Mouse (Mus musculus) liver, embryonic 14.5 days (tissue): ENCODE measurements at regions not wholly inside any gene's neighbourhood (a gene's known extent, or its start where the extent isn't known, plus 50 kb on each side); places are given as distances from the start of the nearest gene placed in this dataset.

ENCODE experiments used
- ATAC-seq: fragments of 200-750 bp; cut with Nextera tagmentation; 2 replicates; pipeline ENCODE4 v1.8.0; 2017; ENCODE audit warnings: moderate number of reproducible peaks, mild to moderate bottlenecking, moderate library complexity; ENCODE audit not compliant: insufficient read depth
- DNase-seq, 3 experiments: peaks; one replicate each; pipeline ENCODE4 v3.0.0-alpha.2; 2012 to 2013; ENCODE audit warnings: low read depth in 3 of 3, low spot score in 3 of 3
- H3K27ac ChIP-seq: fragments of 300-500 bp; sonication (generic); 2 replicates; pipeline ENCODE4 v1.5.1; 2014; ENCODE audit warnings: moderate library complexity, mild to moderate bottlenecking, control low read depth, inconsistent platforms
- H3K27me3 ChIP-seq: fragments of 300-500 bp; sonication (generic); 2 replicates; pipeline ENCODE4 v1.6.1; 2014; ENCODE audit warnings: mild to moderate bottlenecking, low read length, moderate library complexity; ENCODE audit not compliant: control insufficient read depth, insufficient read depth
- H3K36me3 ChIP-seq: fragments of 300-500 bp; sonication (generic); replicated peaks from 2 replicates; pipeline ENCODE4 v1.6.1; 2014; ENCODE audit warnings: low read depth; ENCODE audit not compliant: control insufficient read depth, insufficient read depth
- H3K4me1 ChIP-seq, 2 experiments: fragments of 200-500 bp in 1 of 2; fragments of 300-500 bp in 1 of 2; sonication (generic) in 1 of 2; replicated peaks; 2 replicates each; pipeline ENCODE4 v1.6.1; 2012 to 2014; ENCODE audit warnings: antibody characterized with exemption in 1 of 2, inconsistent platforms in 1 of 2, low read length in 1 of 2; ENCODE audit not compliant: control insufficient read depth in 2 of 2, insufficient read depth in 2 of 2
- H3K4me2 ChIP-seq: fragments of 300-500 bp; sonication (generic); 2 replicates; pipeline ENCODE4 v1.6.1; 2014; ENCODE audit warnings: low read depth, mild to moderate bottlenecking, control low read depth, moderate library complexity
- H3K4me3 ChIP-seq, 2 experiments: fragments of 200-500 bp in 1 of 2; fragments of 300-500 bp in 1 of 2; sonication (generic) in 1 of 2; 2 replicates each; pipeline ENCODE4 v1.5.1; 2012 to 2014; ENCODE audit warnings: low read depth in 2 of 2, low read length in 2 of 2, mild to moderate bottlenecking in 2 of 2, control low read depth in 1 of 2, inconsistent platforms in 1 of 2, moderate library complexity in 1 of 2; ENCODE audit not compliant: insufficient read depth in 1 of 2
- H3K9ac ChIP-seq: fragments of 300-500 bp; sonication (generic); replicated peaks from 2 replicates; pipeline ENCODE4 v1.6.1; 2014; ENCODE audit warnings: mild to moderate bottlenecking, control low read depth, moderate library complexity
- H3K9me3 ChIP-seq: fragments of 300-500 bp; sonication (generic); 2 replicates; pipeline ENCODE4 v1.6.1; 2016; ENCODE audit warnings: low read length, mixed read lengths; ENCODE audit not compliant: control insufficient read depth
- CTCF ChIP-seq: IDR thresholded peaks from 2 replicates; pipeline ENCODE4 v1.5.1; 2016; ENCODE audit warnings: antibody characterized with exemption, low read depth, control low read depth
- EP300 ChIP-seq: IDR thresholded peaks from 2 replicates; pipeline ENCODE4 v1.6.1; 2016; ENCODE audit warnings: antibody characterized with exemption, low read depth
- WGBS: fragments of 180-500 bp; shearing (Covaris S2); extraction: QIAGEN DNeasy Blood & Tissue Kit; methylation state at CpG from one replicate; pipeline ENCODE4 v1.1.7; 2014; ENCODE audit not compliant: insufficient replicate concordance; 5-methylcytosine and 5-hydroxymethylcytosine counted together

GRCm38 (mm10) chr15:62165826-62166500 lies 1243.2 kb upstream of the A1bg start:
- DNase-seq (no peak), ATAC-seq (no peak)
- no peak overlapping the region for H3K4me3 ChIP-seq
- no peaks in the 10 kb centered on the region for H3K9me3 ChIP-seq
- no peaks in the 10 kb centered on the region for H3K27me3 ChIP-seq
- no peak for TF ChIP-seq CTCF
- TF ChIP-seq EP300: no peak
- H3K4me1 ChIP-seq: peaks cover 30 to 40% of the 10 kb centered on the region in 2 experiments
- no peaks in the 10 kb centered on the region for H3K36me3 ChIP-seq
- no peak overlapping the region for H3K4me2 ChIP-seq
- WGBS: 86% methylated on average over 10 of the region's 10 CpGs
- H3K9ac ChIP-seq: no peak overlapping the region
- H3K27ac ChIP-seq: no peak overlapping the region

GRCm38 (mm10) chr15:62164766-62165410 lies 1242.1 kb upstream of the A1bg start:
- H3K27me3 ChIP-seq: no peaks in the 10 kb centered on the region
- 93% methylated on average over 9 of the region's 9 CpGs for WGBS
- no peak overlapping the region for H3K4me3 ChIP-seq
- no peaks in the 10 kb centered on the region for H3K36me3 ChIP-seq
- no peak overlapping the region for H3K27ac ChIP-seq
- ATAC-seq: no peak
- no peak for DNase-seq
- peaks cover 36 to 37% of the 10 kb centered on the region in 2 experiments for H3K4me1 ChIP-seq
- H3K9ac ChIP-seq: no peak overlapping the region
- no peak overlapping the region for H3K4me2 ChIP-seq
- TF ChIP-seq EP300 (no peak), CTCF (no peak)
- H3K9me3 ChIP-seq: no peaks in the 10 kb centered on the region

- ATAC-seq: peak; percentile 34
- H3K4me3 ChIP-seq: no peak overlapping the region
- 22% methylated on average over 5 of the region's 5 CpGs for WGBS
- H3K4me2 ChIP-seq: peak overlapping the region; percentile 40
- H3K4me1 ChIP-seq: peaks cover 48 to 52% of the 10 kb centered on the region in 2 experiments
- no peak for TF ChIP-seq CTCF
- TF ChIP-seq EP300: peak; percentile 62
- H3K9me3 ChIP-seq: no peaks in the 10 kb centered on the region
- peak overlapping the region; percentile 71 for H3K27ac ChIP-seq
- peak overlapping the region; percentile 47; the same call in 1 of the 2 replicates for H3K9ac ChIP-seq
- no peaks in the 10 kb centered on the region for H3K36me3 ChIP-seq
- DNase-seq: peak; percentile 39 to 52 (median 50)
- H3K27me3 ChIP-seq: no peaks in the 10 kb centered on the region
Measured at GRCm38 (mm10) chr15:62163203-62163602, 1240.4 kb upstream of the A1bg start.

GRCm38 (mm10) chr15:62162648-62163194 lies 1239.9 kb upstream of the A1bg start:
- no peak for DNase-seq
- Histone ChIP-seq H3K27ac (peak overlapping the region; percentile 71), H3K4me1 (peaks cover 53 to 57% of the 10 kb centered on the region in 2 experiments), H3K27me3 (no peaks in the 10 kb centered on the region), H3K4me3 (no peak overlapping the region), H3K9me3 (no peaks in the 10 kb centered on the region), H3K4me2 (peak overlapping the region; percentile 40), H3K9ac (no peak overlapping the region), H3K36me3 (no peaks in the 10 kb centered on the region)
- ATAC-seq: no peak
- WGBS: 38% methylated on average over 4 of the region's 4 CpGs
- TF ChIP-seq EP300: no peak
- TF ChIP-seq CTCF: no peak

GRCm38 (mm10) chr15:62161975-62162647 lies 1239.3 kb upstream of the A1bg start:
- H3K9ac ChIP-seq: no peak overlapping the region; the same call in 1 of the 2 replicates
- no peak for TF ChIP-seq EP300
- TF ChIP-seq CTCF: no peak
- 70% methylated on average over 8 of the region's 8 CpGs for WGBS
- ATAC-seq: no peak
- no peak for DNase-seq
- no peaks in the 10 kb centered on the region for H3K9me3 ChIP-seq
- H3K4me2 ChIP-seq: no peak overlapping the region
- peaks cover 59 to 63% of the 10 kb centered on the region in 2 experiments for H3K4me1 ChIP-seq
- H3K27ac ChIP-seq: peak overlapping the region; percentile 71
- H3K27me3 ChIP-seq: no peaks in the 10 kb centered on the region
- no peaks in the 10 kb centered on the region for H3K36me3 ChIP-seq
- H3K4me3 ChIP-seq: no peak overlapping the region
